Mouse (Mus musculus): ENCODE measurements around the gene Nudt8. TPM values are rescaled to one million over a fixed set of nuclear protein-coding genes. Genes with fewer than 3 reads are reported as not detected.
"Not testable (repeated sequence)": the region's sequence is repeated elsewhere in the genome, so short reads cannot be mapped to it uniquely, and the experiment has no call there.

Nudt8 gene
- polyA plus RNA-seq, 1 experiment from 2014 or later = 48.8 TPM

GRCm38 (mm10) chr19:3960211-3960610, 40.2 kb upstream of the Nudt8 start:
- Histone ChIP-seq H3K36me3 (ENCODE audit: control insufficient read depth, insufficient read depth, low read length) (no peaks in the 10 kb centered on the region), H3K4me2 (no peak overlapping the region), H3K9ac (ENCODE audit: low read depth, low read length) (no peak overlapping the region), H3K27me3 (ENCODE audit: control insufficient read depth, insufficient read depth, low read length) (peaks cover 5% of the 10 kb centered on the region; the same call in 1 of the 2 replicates), H3K4me1 (ENCODE audit: control insufficient read depth, insufficient read depth, low read length) (no peaks in the 10 kb centered on the region), H3K9me3 (replicated peaks; ENCODE audit: control insufficient read depth, low read length) (no peaks in the 10 kb centered on the region), H3K4me3 (ENCODE audit: low read depth, low read length) (no peak overlapping the region), H3K27ac (ENCODE audit: low read depth, low read length) (no peak overlapping the region)
- no peak for ATAC-seq (replicated peaks; ENCODE audit: insufficient number of reproducible peaks, low FRiP score, low TSS enrichment)
- WGBS (ENCODE audit: insufficient replicate concordance) = 81% methylated on average over 5 of the region's 5 CpGs

- H3K27ac ChIP-seq (ENCODE audit: low read depth, low read length); H3K36me3 ChIP-seq (ENCODE audit: control insufficient read depth, insufficient read depth, low read length); H3K9ac ChIP-seq (ENCODE audit: low read depth, low read length); ATAC-seq (replicated peaks; ENCODE audit: insufficient number of reproducible peaks, low FRiP score, low TSS enrichment); H3K4me3 ChIP-seq (ENCODE audit: low read depth, low read length); H3K9me3 ChIP-seq (replicated peaks; ENCODE audit: control insufficient read depth, low read length); H3K4me2 ChIP-seq; H3K4me1 ChIP-seq (ENCODE audit: control insufficient read depth, insufficient read depth, low read length); H3K27me3 ChIP-seq (ENCODE audit: control insufficient read depth, insufficient read depth, low read length): not testable (repeated sequence)
- WGBS (ENCODE audit: insufficient replicate concordance) = 75% methylated on average over 6 of the region's 6 CpGs
These were observed 38.6 kb upstream of the Nudt8 start for GRCm38 (mm10) chr19:3961805-3962204.

- peaks cover 5% of the 10 kb centered on the region; the same call in 1 of the 2 replicates for H3K27me3 ChIP-seq (ENCODE audit: control insufficient read depth, insufficient read depth, low read length)
- no peaks in the 10 kb centered on the region for H3K9me3 ChIP-seq (replicated peaks; ENCODE audit: control insufficient read depth, low read length)
- H3K4me2 ChIP-seq = no peak overlapping the region
- no peak for ATAC-seq (replicated peaks; ENCODE audit: insufficient number of reproducible peaks, low FRiP score, low TSS enrichment)
- H3K36me3 ChIP-seq (ENCODE audit: control insufficient read depth, insufficient read depth, low read length) = no peaks in the 10 kb centered on the region
- H3K27ac ChIP-seq (ENCODE audit: low read depth, low read length) = no peak overlapping the region
- peaks cover 4% of the 10 kb centered on the region for H3K4me1 ChIP-seq (ENCODE audit: control insufficient read depth, insufficient read depth, low read length)
- WGBS (ENCODE audit: insufficient replicate concordance) = 8% methylated on average over 2 of the region's 2 CpGs
- no peak overlapping the region for H3K9ac ChIP-seq (ENCODE audit: low read depth, low read length)
- H3K4me3 ChIP-seq (ENCODE audit: low read depth, low read length) = no peak overlapping the region
These were observed 37.9 kb upstream of the Nudt8 start for GRCm38 (mm10) chr19:3962469-3962868.

- H3K9me3 ChIP-seq (replicated peaks; ENCODE audit: control insufficient read depth, low read length) = no peaks in the 10 kb centered on the region
- no peak overlapping the region for H3K9ac ChIP-seq (ENCODE audit: low read depth, low read length)
- H3K36me3 ChIP-seq (ENCODE audit: control insufficient read depth, insufficient read depth, low read length) = no peaks in the 10 kb centered on the region
- no peak for ATAC-seq (replicated peaks; ENCODE audit: insufficient number of reproducible peaks, low FRiP score, low TSS enrichment)
- no peak overlapping the region for H3K4me2 ChIP-seq
- H3K27me3 ChIP-seq (ENCODE audit: control insufficient read depth, insufficient read depth, low read length) = peaks cover 2% of the 10 kb centered on the region; the same call in 1 of the 2 replicates
- no peak overlapping the region for H3K27ac ChIP-seq (ENCODE audit: low read depth, low read length)
- H3K4me1 ChIP-seq (ENCODE audit: control insufficient read depth, insufficient read depth, low read length) = peaks cover 9% of the 10 kb centered on the region
- H3K4me3 ChIP-seq (ENCODE audit: low read depth, low read length) = no peak overlapping the region
- WGBS (ENCODE audit: insufficient replicate concordance) = 68% methylated on average over 4 of the region's 4 CpGs
These were observed 36.4 kb upstream of the Nudt8 start for GRCm38 (mm10) chr19:3964030-3964429.

GRCm38 (mm10) chr19:3966330-3967075, 33.9 kb upstream of the Nudt8 start:
- H3K36me3 ChIP-seq (ENCODE audit: control insufficient read depth, insufficient read depth, low read length) = no peaks in the 10 kb centered on the region
- peaks cover 10% of the 10 kb centered on the region for H3K4me1 ChIP-seq (ENCODE audit: control insufficient read depth, insufficient read depth, low read length)
- H3K4me3 ChIP-seq (ENCODE audit: low read depth, low read length) = no peak overlapping the region
- ATAC-seq (replicated peaks; ENCODE audit: insufficient number of reproducible peaks, low FRiP score, low TSS enrichment) = no peak
- no peaks in the 10 kb centered on the region for H3K9me3 ChIP-seq (replicated peaks; ENCODE audit: control insufficient read depth, low read length)
- WGBS (ENCODE audit: insufficient replicate concordance) = 71% methylated on average over 11 of the region's 11 CpGs
- H3K27ac ChIP-seq (ENCODE audit: low read depth, low read length) = no peak overlapping the region
- H3K4me2 ChIP-seq = no peak overlapping the region
- no peak overlapping the region for H3K9ac ChIP-seq (ENCODE audit: low read depth, low read length)
- H3K27me3 ChIP-seq (ENCODE audit: control insufficient read depth, insufficient read depth, low read length) = peaks cover 8% of the 10 kb centered on the region

- H3K4me2 ChIP-seq = no peak overlapping the region
- H3K27me3 ChIP-seq (ENCODE audit: control insufficient read depth, insufficient read depth, low read length) = peaks cover 8% of the 10 kb centered on the region
- WGBS (ENCODE audit: insufficient replicate concordance) = 22% methylated on average over 3 of the region's 3 CpGs
- no peak overlapping the region for H3K4me3 ChIP-seq (ENCODE audit: low read depth, low read length)
- no peak overlapping the region for H3K27ac ChIP-seq (ENCODE audit: low read depth, low read length)
- no peaks in the 10 kb centered on the region for H3K9me3 ChIP-seq (replicated peaks; ENCODE audit: control insufficient read depth, low read length)
- H3K4me1 ChIP-seq (ENCODE audit: control insufficient read depth, insufficient read depth, low read length) = peaks cover 10% of the 10 kb centered on the region
- H3K36me3 ChIP-seq (ENCODE audit: control insufficient read depth, insufficient read depth, low read length) = no peaks in the 10 kb centered on the region
- no peak for ATAC-seq (replicated peaks; ENCODE audit: insufficient number of reproducible peaks, low FRiP score, low TSS enrichment)
- H3K9ac ChIP-seq (ENCODE audit: low read depth, low read length) = no peak overlapping the region
These were observed 33.1 kb upstream of the Nudt8 start for GRCm38 (mm10) chr19:3967258-3967657.

GRCm38 (mm10) chr19:3972229-3972628, 28.2 kb upstream of the Nudt8 start, which contains the start of gene Aldh3b2:
Gene Aldh3b2 (plus strand): TSS chr19:3972328.
- Histone ChIP-seq H3K4me2 (no peak within 1 kb of the TSS), H3K27me3 (ENCODE audit: control insufficient read depth, insufficient read depth, low read length) (peaks cover 6% of the 10 kb centered on the region), H3K4me1 (ENCODE audit: control insufficient read depth, insufficient read depth, low read length) (peaks cover 8% of the 10 kb centered on the region), H3K27ac (ENCODE audit: low read depth, low read length) (no peak within 1 kb of the TSS), H3K9me3 (replicated peaks; ENCODE audit: control insufficient read depth, low read length) (no peaks in the 10 kb centered on the region), H3K9ac (ENCODE audit: low read depth, low read length) (no peak within 1 kb of the TSS), H3K36me3 (ENCODE audit: control insufficient read depth, insufficient read depth, low read length) (no peaks in the 10 kb centered on the region), H3K4me3 (ENCODE audit: low read depth, low read length) (no peak within 1 kb of the TSS)
- no peak for ATAC-seq (replicated peaks; ENCODE audit: insufficient number of reproducible peaks, low FRiP score, low TSS enrichment)
- WGBS (ENCODE audit: insufficient replicate concordance) = 37% methylated on average over 9 of the region's 9 CpGs

GRCm38 (mm10) chr19:3974608-3975007, 25.8 kb upstream of the Nudt8 start:
- H3K27me3 ChIP-seq (ENCODE audit: control insufficient read depth, insufficient read depth, low read length); H3K9me3 ChIP-seq (replicated peaks; ENCODE audit: control insufficient read depth, low read length); H3K9ac ChIP-seq (ENCODE audit: low read depth, low read length); H3K4me2 ChIP-seq; ATAC-seq (replicated peaks; ENCODE audit: insufficient number of reproducible peaks, low FRiP score, low TSS enrichment); H3K27ac ChIP-seq (ENCODE audit: low read depth, low read length); H3K4me3 ChIP-seq (ENCODE audit: low read depth, low read length); H3K4me1 ChIP-seq (ENCODE audit: control insufficient read depth, insufficient read depth, low read length); H3K36me3 ChIP-seq (ENCODE audit: control insufficient read depth, insufficient read depth, low read length): not testable (repeated sequence)
- 76% methylated on average over 6 of the region's 6 CpGs for WGBS (ENCODE audit: insufficient replicate concordance)

- Histone ChIP-seq H3K4me3 (ENCODE audit: low read depth, low read length) (no peak overlapping the region), H3K27me3 (ENCODE audit: control insufficient read depth, insufficient read depth, low read length) (no peaks in the 10 kb centered on the region), H3K36me3 (ENCODE audit: control insufficient read depth, insufficient read depth, low read length) (no peaks in the 10 kb centered on the region), H3K9ac (ENCODE audit: low read depth, low read length) (no peak overlapping the region), H3K4me1 (ENCODE audit: control insufficient read depth, insufficient read depth, low read length) (no peaks in the 10 kb centered on the region), H3K4me2 (no peak overlapping the region), H3K9me3 (replicated peaks; ENCODE audit: control insufficient read depth, low read length) (no peaks in the 10 kb centered on the region), H3K27ac (ENCODE audit: low read depth, low read length) (no peak overlapping the region)
- ATAC-seq (replicated peaks; ENCODE audit: insufficient number of reproducible peaks, low FRiP score, low TSS enrichment) = no peak
- WGBS (ENCODE audit: insufficient replicate concordance) = 65% methylated on average over 2 of the region's 2 CpGs
These were observed 24.5 kb upstream of the Nudt8 start for GRCm38 (mm10) chr19:3975866-3976265.
